Mouse (Mus musculus) mouse trophoblast stem cell (cell line): ENCODE data around the gene Mrpl3.
"Not testable (repeated sequence)": the region's sequence is repeated elsewhere in the genome, so short reads cannot be mapped to it uniquely, and the experiment has no call there.

Experiments used
- in situ Hi-C, 2 experiments: fragments of 300-500 bp; cut with MseI, MboI; formaldehyde crosslinking; loops; 2 replicates in 1 of 2; 3 replicates in 1 of 2; pipeline ENCODE4 v1.15.1; 2025

Gene Mrpl3

DNA sequence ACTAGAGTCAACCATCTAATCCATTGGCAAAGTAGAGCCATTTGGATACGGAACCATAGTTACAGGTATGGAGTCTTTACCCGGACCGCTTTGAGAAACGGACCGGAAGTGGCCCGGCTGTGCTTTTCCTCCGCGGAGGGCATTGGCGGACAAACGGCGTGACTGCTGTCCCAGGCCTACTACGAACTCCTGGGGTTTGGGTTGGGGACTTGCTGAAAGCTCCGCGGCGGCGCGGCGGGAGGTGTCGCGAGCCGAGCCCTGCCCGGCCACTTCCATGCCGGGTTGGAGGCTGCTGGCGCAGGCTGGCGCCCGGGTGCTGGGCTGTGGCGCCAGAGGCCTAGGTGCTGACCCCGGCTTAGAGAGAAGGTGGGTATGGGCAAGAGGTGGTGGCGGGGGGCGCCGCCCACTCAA lies at the start of gene Mrpl3:
TSS of gene Mrpl3 (plus strand) at position 93 of the 411 bp plus-strand sequence.
- in situ Hi-C loops = loop anchor here in 1 of 2 experiments (10.0 kb wide), 1 partner anchor 332 kb away; no protein-coding TSS in a partner anchor

DNA sequence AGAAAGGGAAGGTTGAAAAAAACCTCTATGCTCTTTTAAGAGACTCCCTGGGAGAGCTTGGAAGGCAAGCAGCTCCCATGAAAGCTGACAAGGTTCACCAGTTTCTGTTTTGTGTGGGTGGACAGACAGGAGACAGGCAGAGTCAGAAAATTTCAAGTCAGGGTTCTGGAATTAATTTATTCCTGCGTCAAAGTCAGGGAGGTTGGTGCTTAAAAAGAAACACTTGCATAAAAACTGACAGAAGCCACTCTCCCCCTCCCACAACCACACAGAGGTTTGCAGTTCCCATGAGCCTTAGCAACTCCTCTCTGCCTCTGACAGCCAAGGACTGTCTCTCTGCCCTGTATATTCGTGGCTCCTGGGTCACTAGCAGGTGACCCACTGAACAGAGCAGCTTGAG lies 42.3 kb upstream of the Mrpl3 start:
- in situ Hi-C loops = no loop called here

DNA sequence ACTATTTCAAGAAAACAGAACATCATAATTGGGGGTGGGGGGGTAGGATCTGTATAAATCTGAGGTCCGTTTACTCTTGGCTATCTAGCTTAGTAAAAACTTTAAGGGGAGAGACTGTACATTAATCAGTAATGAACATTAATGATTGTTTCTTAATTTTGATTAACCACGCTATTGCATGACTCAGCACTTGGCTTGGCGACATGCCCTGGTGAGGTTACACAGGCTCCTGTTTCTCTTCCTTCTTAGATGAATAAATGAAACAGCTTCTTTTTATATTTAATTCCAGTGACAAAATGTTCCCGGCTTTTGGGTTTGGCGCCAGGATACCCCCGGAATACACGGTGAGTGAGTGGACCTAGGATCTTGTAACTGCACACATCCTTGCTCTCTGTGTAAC lies 34.9 kb upstream of the Mrpl3 start:
- in situ Hi-C loops = no loop called here

DNA sequence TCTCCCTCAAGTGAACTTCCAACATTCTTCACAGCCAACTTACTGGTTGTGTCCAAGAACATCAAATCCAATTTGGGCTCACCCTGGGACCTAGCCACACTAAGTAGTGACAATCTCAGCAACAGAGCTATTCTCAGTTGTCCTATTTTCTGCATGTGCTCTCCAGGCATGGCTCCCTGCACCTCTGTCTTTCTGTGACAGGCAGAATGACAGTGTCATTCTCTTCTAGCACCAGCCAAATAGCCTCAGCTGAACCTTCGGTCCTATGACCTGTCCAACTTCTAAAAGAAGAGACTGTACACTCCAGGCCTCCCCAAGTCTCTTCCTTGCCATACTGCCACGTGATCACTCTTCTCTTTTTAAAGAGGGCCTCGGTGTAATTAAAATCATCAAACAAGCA lies 24.7 kb upstream of the Mrpl3 start:
- in situ Hi-C loops = no loop called here

DNA sequence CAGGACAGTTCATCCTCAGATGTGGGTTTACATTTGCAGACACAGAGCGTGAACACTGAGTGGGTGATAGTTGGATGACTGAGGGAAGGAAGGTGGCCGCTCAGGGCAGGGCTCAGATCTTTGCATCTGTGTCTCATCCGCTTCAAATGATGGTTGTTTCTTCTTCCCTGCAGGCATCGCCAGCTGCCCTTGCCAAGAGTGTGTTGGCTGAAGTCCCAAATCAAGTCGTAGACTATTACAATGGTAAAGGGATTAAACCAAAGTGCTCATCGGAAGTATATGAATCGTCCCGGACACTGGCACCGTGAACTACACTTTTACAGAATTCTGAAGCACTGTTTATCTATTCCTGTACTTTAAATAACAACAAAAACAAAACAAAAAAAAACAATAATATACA lies 20.5 kb upstream of the Mrpl3 start:
- in situ Hi-C loops = no loop called here

DNA sequence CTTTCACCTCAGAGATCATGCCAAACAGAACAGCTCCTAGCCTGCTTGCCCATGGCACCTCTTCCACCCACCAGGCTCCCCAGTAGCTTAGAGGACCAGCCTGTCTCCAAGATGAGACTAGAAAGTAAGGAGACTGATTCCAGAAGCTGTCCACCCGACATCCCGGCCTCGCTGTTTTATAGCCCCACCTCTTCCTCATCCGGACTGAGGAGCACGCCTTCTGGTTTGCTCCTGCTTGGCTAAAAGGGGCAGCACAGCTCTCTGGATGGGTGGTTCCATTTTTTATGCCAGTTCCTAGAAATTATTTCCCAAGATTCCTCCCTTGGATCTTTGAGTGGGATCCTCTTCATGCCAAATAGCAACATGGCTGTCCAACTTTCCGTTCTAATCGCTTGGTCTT lies 19.4 kb upstream of the Mrpl3 start:
- in situ Hi-C loops = no loop called here

DNA sequence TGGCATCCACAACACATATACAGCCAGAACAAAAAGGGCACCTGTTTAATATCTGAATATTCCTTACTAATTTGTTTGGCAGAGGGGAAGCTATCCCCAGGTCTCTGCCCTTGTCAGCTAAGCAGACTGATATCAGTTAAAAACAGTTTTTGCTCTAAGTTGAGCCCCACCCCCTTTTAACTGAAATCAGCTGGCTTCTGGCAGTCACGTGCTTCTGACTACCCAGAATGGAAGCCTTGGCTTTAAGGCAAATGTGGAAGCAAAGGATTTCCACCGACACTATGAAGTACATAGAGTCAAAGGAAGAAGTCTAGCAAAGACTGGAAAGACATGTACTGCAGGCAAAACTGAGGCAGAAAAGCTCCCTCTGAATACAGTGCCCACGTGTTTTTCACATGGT lies 15.2 kb upstream of the Mrpl3 start:
- in situ Hi-C loops = no loop called here

DNA sequence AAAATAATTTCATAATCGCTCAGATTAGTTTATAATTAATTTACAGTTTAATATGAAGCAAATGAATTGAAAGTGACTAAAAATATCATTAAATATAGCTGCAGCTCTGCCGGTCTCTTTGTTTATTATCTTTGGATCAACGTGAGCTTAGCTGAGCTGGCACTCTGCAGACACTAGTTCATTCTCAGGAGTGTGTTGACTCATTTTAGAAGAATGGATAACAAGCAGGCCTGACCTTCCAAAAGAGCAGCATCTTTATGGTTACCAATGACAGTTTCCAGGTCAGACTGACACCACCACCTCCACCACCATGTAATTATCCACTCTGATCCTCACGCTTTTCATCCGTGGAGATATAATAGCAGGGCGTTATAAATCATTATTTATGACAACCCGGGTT lies 7.0 kb upstream of the Mrpl3 start:
- in situ Hi-C loops = no loop called here

DNA sequence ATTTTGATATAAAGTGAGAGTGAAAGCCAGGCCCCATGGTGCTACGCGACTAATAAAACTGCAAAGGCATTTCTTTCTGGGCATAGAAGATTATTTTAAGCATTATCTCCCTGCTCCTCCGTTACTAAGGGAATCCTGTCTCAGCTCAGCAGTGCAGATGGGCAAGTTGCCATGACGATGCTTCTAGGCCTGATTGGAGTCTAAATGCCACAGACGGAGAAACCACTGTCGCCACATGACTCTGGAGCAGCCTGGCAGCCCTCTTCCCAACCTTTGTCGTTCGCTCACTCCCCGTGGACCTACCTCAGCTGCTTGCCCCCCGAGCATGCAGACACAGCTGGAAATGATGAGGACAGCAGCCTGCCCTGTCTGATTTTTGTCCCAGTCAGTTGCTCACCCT lies 4.7 kb upstream of the Mrpl3 start:
- in situ Hi-C loops = no loop called here

DNA sequence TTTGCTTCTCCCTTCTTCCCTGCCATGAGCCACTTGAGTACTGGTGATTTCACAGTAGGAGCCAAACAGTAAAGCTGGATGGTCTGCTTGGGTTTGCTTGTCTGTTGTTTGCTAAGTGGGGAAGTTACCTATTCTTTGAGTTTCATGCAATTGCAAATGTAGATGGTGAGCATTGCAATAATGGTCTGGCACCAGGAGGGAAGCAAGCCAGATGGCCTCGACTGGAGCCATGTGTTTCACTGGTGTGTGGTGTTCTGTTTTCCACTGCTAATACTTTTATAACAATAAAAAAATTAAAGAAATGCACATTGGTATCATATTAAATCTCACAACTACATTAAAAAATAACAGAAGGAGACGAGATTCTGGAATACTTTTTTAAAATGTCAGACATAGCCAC lies 3.4 kb upstream of the Mrpl3 start:
- in situ Hi-C loops = loop anchor here in 1 of 2 experiments (10.0 kb wide), 1 partner anchor 335 kb away; no protein-coding TSS in a partner anchor

DNA sequence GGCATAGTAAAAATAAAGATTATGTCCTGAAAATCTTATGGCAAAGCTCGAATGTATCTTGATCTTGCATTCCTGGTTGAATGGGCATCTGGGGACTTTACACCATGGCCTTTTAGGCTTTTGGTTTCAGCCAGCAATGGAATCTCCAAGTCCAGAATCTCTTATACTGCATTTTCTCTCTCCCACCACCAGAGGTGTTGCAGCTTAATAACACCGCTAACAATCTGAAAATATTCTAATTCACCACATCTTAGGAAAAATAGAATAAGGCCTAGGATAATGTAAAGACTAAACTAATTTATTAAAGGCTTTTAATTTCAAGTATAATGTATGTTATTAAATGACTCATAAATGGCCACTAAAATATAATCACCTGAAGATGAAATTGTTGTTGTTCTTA lies 2.8 kb upstream of the Mrpl3 start:
- in situ Hi-C loops = loop anchor here in 1 of 2 experiments (10.0 kb wide), 1 partner anchor 335 kb away; no protein-coding TSS in a partner anchor

DNA sequence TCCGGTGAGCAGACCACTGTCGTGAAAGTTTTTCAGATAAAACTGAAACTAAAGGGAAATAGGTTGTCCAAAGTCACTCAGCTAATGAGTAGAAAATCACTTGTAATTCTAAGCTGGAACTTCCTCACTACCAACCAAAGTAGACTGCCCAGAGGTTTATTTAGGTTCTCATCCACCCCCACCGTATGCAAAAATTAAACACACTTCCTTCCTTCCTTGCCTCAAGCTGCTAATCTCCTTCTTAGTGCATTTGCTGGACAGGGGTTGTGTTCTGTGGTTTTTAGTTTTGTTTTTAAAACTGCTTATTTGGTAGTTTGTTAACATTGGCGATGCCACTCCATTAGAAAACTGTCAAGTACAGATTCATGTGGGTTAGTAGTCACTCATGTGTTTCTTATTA lies 773 bp downstream of the Mrpl3 start:
- in situ Hi-C loops = loop anchor here in 1 of 2 experiments (10.0 kb wide), 1 partner anchor 331 kb away; no protein-coding TSS in a partner anchor

DNA sequence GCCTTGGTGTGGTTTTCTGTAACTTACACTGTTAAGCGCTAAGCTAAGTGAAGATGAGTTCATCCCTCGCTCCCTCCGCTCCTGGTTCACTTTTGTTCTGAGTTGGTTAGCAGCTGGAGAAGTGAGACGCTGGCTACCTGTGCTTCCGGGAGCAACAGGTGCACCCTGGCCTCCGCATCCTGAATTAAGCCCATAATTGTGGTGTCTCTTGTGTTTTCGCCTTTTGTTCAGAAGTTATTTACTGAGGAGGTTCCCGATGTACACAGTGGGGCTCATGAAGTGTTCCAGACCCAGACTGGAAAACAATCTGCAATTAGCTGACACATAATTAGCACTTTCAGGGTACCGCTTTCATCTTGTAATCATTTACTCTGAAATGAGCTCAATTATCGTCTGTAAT lies 16.1 kb downstream of the Mrpl3 start:
- in situ Hi-C loops = no loop called here

DNA sequence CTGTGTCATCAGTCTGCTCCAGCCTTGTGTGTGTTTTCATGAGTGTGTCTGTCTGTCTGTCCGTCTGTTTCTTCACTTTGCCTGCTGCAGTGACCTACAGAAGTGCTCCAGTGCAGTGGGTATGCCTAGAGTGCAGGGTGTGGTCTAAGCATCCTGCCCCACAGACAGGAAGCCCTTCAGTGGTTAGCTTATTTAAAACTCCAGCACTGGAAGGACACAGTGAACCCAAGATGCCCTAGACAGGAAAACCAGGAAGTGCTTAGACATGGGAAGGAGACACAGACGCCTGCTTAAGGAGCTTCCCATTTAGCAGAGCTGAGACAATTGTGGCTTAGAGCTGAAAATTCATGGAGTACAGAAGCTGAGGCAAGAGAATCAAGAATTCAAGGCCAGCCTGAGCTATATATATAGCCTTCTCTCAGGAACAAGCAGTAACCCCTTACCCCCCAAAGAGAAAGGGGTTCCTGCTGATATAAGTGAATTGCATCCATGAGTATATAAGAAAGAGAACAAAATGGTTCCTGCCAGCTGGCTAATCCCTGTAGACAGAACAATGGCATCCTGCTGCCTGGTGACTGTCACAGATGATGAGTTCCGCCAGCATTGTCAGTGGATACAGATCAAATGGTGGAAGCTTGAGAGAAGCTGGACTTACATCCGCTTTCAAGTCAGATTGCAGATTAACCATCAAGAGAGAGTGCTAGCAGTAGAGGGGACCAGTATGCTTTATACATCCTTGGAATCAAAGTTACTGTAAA lies 20.1 kb downstream of the Mrpl3 start:
- in situ Hi-C loops = no loop called here

DNA sequence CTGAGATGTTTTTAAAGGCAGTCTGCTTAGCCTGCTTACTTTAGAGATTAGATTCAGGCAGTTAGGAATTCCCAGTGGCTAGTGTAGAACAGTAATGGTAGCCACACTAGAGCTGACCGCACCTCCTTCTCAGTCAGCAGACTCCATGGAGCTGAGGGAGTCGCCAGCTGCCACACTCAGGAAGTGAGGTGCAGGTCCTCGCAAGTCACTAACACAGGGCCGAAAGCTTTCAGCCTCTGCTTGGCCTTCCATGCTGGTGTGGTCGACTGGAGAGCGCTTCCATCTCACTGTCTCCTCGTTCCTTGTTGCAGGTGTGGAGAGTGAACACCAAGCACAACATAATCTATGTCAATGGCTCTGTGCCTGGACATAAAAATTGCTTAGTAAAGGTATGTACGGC lies 21.8 kb downstream of the Mrpl3 start:
- in situ Hi-C loops = no loop called here

DNA sequence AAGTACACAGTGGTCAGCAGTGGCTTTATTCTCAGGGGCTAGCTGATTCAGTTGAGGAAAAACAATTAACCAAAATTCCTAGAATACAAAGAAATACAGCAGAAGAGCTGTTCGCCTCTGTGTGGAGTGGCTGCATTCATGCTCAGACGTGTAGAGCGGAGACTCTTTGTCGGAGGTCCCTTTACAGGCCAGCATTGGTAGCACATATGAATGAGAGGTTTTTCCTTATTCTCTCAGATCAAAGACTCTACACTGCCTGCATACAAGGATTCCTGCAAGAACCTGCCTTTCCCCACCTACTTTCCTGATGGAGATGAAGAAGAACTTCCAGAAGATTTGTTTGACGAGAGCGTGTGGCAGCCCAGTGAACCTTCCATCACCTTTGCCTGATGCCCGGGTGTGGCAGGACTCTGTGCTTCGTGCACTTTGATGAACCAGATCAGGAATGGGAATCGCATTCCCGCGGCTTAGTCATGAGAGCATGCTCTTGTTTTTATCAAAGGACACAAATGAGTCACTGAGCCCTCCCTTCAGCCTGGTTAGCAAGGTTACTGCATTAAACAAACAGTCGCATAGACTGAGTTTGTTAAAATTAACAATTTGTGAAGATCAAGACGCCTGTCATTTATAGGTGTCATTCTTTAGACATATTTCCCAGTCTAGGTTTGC lies 23.9 kb downstream of the Mrpl3 start:
- in situ Hi-C loops = no loop called here

DNA sequence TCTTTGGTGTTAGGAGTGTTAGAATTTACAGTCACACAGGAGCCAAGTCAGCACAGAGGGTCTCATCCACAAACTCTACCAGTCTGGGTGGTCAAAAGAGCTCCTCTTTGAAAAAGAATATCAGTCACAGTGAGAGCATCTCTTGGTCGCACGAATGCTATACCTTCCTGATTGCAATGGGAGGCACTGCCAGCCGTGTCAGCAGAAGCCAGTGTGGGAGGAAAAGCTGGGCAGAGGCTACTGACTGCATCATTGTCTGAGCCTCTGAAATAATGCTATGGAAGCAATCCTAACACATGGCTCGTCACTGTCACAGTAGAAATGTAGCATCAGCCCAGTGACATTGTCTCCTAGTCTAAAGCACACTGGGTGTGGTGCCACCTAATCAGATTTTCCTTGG lies 25.4 kb downstream of the Mrpl3 start:
- in situ Hi-C loops = no loop called here

DNA sequence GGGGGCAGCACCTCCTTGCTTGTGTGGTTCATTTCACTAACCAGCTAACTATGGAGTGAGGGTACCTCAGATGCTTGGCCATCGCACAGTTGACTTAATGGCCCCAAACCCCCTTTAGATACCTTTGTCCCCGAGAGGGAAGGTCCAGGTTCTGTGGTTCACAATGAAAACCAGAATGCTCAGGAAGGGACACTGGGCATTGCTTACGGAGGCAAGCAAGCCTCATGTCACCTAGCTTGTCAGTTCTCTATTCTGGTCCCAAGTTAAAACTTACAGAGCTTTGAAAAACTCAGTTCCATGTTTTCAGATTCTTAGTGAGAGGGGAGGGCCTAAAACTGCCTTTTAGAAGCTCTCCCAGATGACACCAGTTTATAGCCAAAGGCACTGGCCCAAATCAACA lies 27.2 kb downstream of the Mrpl3 start:
- in situ Hi-C loops = no loop called here

DNA sequence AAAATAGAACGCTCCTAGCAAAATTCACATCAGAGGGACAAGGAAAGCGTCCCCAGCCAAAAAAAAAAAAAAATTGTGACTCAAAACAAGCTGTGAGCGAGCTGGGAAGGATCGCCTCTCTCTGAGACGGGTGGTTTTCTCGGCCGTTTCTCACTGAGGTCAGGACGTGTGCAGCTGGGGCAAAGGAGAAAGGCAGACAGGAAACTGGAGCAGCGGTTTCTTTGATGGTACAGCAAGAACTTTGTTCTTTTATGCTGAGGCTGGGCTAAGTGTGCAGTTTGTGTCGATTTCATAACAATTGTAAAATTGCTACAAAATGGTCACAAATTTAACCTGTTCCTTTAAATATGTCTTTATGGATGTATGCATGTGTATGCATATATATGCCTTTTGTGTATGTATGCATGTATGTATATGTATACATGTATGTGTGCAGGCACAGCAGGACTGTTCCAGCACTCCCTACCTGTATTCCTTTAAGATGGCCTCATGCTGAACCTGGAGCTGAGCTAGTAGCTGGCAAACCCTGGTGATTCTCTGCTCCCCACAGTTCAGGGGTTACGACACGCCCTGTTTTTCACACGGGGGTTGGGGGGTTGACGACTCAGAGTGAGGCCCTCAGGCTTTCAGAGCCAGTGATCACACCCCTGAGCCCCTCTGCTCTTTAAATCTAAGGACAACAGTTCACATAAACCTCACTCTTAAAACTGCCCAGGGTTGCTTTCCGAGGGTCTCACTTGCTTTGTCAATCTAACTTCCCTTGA lies 48.0 kb downstream of the Mrpl3 start:
- in situ Hi-C loops = no loop called here

DNA sequence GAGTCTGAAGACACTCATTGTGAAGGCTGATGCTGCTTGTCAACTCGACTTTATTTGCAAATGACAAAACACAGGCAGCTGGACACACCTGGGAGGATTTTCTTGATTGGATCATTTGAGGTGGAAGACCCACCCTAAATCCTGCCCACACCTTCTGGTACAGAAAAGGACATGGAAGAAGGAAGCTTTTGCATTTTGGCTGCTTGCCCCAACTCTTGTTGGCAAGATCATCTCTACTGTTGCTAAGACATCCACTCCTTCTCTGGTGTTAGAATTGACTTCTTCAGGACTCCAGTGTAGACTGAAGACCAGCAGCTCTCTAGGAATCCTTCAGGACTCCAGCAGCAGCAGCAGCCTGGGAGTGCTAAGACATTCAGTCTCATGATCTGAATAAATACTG lies 48.9 kb downstream of the Mrpl3 start:
- in situ Hi-C loops = no loop called here

DNA sequence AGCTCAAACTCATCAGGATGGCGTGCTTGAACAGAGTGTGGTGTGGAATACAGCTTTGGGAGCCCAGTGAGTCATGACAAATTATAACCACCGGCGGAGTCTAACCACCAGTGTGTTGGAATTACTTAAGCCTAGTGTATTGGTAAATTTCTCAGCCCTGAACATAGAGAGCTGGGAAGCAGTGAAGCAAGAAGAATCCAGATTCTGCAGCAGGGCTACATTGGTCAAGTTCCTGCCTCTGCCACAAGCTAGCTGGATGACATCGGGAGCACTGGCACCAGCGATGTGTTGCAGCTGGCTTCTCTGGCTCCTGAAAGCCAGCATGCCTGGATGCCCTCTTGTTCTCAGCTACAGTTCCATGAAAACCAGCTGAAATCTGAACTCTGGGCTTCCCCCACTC lies 50.9 kb downstream of the Mrpl3 start:
- in situ Hi-C loops = no loop called here

DNA sequence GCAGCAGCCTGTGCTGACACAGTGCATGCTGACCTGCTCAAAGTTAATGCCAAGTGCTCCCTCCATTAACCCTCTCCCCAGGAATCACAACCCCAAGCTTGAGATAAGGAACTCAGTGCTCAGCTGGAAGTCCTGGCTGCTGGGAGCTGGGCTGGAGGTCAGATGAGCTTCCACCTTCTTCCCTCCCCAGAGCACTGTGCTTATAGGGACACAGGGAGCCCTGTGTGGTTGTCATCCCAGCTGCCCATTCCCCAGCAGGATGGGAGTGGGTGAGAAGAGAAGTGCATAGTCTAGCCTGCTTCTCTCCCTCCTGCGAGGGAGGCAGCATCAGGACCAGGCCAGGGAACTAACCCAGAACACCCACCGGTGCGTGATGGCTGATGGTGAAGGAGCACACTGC lies 72.2 kb downstream of the Mrpl3 start:
- in situ Hi-C loops = not testable (repeated sequence)
